Mouse (Mus musculus) layer of hippocampus, adult 11-12 months (tissue): ENCODE data around the gene Nosip.
"Not testable (repeated sequence)": the region's sequence is repeated elsewhere in the genome, so short reads cannot be mapped to it uniquely, and the experiment has no call there.

ENCODE experiments used
- DNase-seq: peaks from one replicate; pipeline ENCODE4 v3.0.0; 2022; ENCODE audit warnings: low spot score

The Nosip gene

DNA sequence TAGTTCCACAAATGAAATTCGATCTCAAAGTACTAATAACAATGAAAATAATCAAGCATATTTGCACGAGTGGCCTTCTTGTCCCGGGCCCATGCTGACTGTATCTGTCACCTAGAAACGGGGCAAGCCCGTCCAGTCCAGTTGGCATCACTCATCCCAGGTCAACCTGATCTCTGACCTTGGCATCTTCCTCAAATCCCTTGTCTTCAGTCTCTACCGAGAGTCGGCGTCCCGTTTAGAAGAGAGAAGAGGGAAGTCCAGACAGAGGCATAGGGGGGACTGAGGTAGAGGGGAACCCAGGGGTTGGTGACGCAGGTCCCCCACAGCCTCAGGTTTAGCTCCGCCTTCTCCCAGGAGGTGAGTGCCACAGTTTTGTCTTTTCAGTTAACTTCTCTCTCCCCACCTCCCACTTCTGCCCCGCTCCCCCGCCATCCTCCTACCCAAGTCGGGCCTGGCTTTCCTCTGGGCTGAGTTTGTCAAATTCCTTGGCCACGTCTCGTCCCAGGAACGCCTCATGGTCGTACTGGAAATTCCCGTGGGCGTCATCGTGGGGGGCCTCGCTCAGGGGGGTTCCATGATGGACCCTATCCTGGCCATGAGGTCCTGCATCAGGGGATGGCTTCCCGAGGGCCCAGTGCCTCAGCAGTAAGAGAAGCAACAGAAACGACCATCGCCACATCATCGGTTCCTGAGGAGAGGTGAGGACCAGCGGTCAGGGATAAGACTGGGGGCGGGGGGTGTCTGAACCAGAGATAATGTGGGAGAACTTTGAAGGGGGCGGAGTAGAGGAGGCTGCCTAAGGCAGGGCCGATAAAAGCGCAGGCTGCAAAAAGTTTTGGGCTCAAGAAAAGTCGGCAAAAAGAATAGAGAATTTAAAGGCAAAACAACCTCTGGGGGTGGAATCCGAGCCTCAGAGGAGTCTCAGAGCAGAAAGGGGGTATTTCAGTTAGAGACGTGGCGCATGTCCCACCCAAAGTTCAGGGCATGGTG lies 29.1 kb downstream of the Nosip start:
- no peak for DNase-seq

DNA sequence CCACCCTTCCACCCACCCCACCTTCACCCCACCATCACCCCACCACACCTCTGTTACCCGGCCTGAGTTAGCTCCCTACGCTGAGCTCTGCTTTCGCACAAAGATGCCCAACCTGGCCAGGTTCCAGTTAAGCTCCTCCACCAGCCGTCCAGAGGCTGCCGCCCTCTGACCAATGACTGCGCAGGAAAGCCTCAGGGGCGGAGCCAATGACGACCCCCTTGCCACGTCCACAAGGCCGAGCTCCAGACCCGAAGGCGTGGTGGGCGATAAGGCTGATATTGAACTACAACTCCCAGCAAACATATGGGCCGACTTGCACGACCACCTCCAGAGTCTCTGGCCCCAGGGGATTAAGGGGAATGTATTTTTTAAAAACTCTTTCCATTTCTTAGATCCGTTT lies 29.8 kb downstream of the Nosip start, which contains the start of gene Rcn3:
TSS of gene Rcn3 (minus strand) at position 174 of the 400 bp plus-strand sequence.
- no peak for DNase-seq

- DNase-seq = no peak
These were observed 30.7 kb downstream of the Nosip start for GRCm38 (mm10) chr7:45092828-45093515.

DNA sequence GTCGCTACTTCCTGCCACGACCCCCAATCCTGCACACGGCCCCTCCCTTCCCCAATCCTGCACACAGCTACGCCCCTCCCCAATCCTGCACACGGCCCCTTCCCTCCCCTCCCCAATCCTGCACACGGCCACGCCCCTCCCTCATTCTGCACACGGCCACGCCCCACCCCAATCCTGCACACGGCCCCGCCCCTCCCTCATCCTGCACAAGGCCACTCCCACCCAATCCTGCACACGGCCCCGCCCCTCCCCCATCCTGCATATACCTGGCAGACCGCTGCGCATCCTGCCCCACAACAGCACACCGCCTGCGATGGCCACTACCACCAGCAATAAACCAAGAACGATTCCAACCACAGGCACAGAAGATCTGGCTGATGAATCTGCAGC lies 31.3 kb downstream of the Nosip start:
- DNase-seq = no peak

DNA sequence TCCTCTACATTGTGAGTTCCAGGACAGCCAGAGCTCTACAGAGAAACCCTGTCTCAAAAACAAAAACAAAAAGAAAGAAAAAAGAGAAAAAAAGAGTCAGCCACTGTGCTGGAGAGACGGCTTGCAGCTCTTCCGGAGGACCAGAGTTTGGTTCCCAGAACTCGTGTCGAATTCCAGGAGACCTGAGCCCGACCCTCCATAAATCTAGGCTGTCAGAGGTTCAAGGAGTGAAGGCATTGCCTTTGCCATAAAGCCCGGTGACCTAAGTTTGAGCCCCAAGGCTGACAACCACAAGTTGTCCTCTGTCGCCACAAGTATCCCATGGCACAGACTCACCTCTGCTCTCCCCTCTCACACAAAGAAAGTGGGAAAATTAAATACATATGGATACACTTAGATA lies 31.9 kb downstream of the Nosip start:
- no peak for DNase-seq

DNA sequence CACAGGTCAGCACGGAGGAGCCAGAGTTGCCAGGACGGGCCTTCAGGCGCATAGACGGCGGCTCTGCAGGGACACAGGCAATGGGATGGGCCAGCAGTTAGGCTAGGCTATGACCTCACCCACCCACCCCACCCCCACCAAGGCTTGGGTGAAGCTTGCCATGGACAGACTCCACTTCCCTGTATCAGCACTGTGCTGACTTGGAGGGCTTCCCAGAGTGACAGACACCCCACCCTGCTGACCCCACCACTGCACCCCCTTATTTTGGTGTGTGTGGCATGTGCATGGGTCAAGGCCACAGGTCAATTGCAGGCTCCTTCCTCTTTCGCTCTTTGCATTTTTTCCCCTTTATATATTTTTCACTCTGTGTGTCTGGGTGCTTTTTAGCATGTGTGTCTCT lies 33.1 kb downstream of the Nosip start:
- no peak for DNase-seq

- not testable (repeated sequence) for DNase-seq
These were observed 33.7 kb downstream of the Nosip start for GRCm38 (mm10) chr7:45095965-45096364.

DNA sequence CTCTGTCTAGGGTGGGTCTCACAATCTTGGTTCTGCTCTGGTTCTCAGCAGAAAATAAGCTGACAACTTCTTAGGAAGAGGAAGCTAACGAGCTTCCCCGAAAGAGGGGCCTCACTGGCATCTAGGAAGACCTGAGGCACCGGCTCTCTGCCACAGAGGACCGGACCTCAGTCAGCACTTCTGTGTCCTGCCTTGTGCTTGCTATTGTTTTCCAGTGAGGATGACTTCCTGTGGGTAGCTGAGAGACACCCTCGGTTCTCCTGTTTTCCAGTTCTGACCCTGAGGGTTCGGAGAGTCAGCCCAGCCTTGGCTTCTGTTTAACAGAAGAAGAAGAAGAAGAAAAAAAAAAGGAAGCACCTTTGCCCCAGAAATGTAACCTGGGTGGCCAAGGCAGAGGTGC lies 35.2 kb downstream of the Nosip start:
- no peak for DNase-seq

GRCm38 (mm10) chr7:45098541-45099240 lies 36.5 kb downstream of the Nosip start:
- DNase-seq = no peak

DNA sequence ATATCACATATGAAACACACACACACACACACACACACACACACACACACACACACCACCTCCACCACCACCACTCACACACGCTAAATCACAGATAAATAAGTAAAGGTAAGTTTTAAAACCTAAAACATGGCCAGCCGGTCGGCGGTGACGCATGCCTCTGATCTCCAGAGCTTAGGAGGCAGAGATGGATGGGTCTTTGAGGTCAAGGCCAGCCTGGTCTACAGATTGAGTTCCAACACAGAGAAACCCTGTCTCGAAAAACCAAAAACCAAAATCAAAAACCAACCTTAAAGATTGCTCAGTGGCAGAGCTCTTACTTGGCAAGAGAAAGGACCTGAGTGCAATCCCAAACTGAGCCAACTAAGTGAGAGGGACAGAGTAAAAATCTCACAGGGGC lies 37.8 kb downstream of the Nosip start:
- no peak for DNase-seq

DNA sequence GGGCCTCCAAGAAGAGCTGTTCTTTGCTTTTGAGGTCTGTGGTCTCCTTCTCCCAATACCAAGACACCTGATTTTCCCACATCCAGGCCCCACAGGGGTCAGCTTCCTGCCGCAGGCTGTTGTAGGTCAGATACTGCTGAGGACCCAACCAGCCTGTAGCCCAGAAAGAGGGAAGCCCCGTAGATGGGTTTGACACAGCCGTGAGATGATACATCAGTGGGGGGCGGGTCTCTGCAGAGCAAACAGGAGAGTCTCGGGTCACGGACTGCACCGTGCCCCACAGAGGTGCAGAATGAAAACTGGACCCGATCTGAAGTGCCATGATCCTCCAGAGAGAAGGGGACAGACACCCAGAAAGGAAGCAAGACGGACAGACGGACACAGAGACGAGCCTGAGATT lies 40.2 kb downstream of the Nosip start:
- no peak for DNase-seq

DNA sequence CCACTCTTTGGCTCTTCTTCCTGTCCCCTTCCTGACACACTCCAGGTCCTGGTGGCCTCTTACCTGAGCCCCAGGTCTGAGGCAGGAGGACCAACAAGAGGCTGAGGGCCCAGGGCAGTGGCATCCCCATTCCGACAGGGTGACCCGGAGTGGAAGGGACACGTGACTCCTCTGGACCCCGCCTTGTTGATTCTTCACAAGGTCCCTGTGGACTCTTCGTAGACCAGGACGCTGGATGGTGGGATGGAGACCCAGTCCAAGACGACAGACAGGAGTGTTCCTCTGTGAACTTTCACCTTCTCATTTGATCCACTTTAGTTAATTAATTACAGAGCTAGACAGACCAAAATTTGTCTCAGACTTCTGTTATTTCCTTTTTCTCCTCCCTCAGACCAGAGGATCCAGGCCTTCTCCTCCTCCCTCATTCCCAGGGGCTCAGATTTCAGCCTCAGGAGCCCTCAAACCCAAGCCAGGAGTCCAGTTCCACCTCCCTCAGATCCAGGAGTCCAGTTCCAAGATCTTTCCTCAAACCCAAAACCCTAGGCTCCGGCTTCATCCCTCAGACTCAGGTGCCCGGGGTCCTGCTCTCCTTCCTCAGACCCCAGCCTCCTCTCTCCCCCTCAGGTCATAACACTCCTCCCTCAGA lies 40.8 kb downstream of the Nosip start:
- DNase-seq = no peak

- peak; percentile 62 for DNase-seq
These were observed 41.5 kb downstream of the Nosip start, which contains the start of gene Fcgrt for GRCm38 (mm10) chr7:45103652-45104180. Gene Fcgrt, minus strand, starts transcription at chr7:45103851.

DNA sequence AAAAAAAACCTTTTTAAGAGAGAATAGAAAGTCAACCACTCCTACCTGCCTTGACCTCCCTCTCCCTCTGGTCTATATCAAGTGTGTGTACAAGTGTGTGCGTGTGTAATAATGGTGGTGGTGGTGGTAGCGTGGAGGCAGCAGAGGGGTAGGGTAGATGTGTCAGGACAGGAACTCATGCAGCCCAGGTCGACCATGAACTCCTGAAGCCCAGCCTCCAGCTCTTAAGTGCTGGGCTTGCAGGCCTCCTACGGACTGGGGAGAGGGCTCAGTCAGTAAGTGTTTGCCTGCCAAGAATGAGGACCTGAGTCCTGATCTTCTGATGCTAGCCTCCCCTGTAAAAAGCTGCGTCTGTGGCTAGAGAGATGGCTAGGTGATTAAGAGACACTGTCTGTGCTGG lies 42.7 kb downstream of the Nosip start:
- no peak for DNase-seq

DNA sequence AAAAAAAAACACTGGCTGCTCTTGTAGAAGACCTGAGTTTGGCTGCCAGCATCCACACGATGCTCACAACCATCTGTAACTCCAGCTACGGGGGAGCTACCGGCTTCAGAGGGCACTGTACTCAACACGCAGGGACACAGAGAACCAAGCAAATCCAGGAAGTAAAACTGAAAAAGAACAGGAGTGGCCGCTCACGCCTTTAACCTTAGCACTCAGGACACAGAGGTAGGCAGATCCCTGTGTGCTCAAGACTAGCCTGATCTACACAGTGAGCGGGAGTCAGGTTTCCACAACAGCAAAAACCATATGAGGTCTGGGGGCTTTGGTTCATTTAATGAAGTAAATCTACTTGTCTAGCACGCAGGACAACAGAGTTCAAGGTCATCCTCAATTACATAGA lies 43.3 kb downstream of the Nosip start:
- DNase-seq = no peak

- no peak for DNase-seq
These were observed 44.2 kb downstream of the Nosip start for GRCm38 (mm10) chr7:45106441-45106840.

DNA sequence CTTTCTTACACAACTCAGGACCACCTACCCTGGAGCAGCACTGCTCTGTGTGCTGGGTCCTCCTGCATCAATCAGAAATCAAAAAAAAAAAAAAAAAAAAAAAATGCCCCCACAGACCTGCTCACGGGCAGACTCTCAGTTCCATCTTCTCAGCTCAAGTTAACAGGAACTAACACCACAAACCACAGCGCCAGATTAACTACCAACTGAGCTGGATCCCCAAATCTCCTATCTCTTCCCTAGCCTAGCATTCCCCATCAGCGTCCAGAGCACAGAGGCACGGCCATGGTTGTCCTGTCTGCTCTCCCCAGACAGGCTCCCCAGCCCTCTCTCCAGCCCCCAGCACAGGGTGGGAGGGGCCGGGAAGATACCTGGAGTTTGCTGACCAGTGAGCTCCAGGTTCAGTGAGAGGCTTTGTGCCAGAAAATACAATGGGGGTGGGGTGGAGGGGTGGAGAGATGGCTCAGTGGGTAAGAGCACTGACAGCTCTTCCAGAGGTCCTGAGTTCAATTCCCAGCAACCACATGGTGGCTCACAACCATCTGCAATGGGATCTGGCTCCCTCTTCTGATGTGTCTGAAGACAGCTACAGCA lies 44.9 kb downstream of the Nosip start:
- no peak for DNase-seq

DNA sequence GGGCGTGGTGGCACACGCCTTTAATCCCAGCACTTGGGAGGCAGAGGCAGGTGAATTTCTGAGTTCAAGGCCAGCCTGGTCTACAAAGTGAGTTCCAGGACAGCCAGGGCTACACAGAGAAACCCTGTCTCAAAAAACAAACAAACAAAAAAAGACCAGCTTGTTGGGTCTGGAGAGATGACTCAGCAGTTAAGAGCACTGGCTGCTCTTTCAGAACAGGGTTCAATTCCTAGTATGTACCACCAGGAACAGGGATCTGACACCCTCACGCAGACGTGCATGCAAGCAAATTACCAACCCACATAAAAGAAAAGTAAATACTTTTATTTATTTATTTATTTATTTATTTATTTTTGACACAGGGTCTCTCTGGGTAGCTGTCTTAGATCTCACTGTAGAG lies 47.9 kb downstream of the Nosip start:
- not testable (repeated sequence) for DNase-seq

DNA sequence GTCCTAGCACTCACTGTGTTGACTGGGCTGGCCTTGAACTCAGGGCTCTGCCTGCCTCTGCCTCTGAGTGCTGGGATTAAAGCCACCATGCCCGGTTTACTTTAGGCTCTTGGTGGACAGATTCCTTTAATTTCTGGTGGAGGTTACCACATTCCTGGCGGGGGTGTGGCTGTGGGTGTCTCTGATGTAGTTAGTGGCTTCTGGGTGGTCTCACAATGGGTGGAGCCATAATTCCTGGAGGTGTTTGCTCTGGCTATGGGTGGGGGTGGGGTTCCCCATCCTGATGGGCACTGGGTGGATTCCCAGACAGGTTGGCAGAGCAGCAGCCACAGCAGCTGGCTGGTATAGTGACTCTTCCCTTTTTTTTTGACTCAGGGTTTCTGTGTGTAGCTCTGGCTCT lies 49.7 kb downstream of the Nosip start:
- DNase-seq = no peak

GRCm38 (mm10) chr7:45112529-45112928 lies 50.3 kb downstream of the Nosip start:
- DNase-seq = no peak

DNA sequence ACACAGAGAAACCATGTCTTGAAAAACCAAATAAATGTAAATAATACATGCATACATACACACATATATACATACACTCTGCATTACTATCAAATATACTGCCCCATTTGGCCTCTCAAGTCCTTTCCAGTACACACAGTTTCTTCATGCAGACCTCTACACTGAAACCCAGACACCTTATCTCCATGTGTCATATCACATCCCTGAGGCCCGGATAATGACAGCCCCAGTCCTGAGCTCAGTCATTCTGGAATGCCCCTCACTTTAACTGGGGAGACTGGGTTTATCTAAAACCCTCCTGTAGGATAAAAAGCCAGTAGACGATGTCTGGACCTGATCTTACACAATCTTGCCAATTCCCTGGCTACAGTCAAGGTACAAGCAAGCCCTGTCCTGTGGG lies 51.2 kb downstream of the Nosip start:
- no peak for DNase-seq
